Mouse (Mus musculus): ENCODE results near the gene Dennd1c. TPM values are rescaled to one million over a fixed set of nuclear protein-coding genes. Genes with fewer than 3 reads are reported as not detected.
"Not testable (repeated sequence)": the region's sequence is repeated elsewhere in the genome, so short reads cannot be mapped to it uniquely, and the experiment has no call there.

Gene Dennd1c
- polyA plus RNA-seq, 1 experiment from 2014 or later: 6.7 TPM

DNA sequence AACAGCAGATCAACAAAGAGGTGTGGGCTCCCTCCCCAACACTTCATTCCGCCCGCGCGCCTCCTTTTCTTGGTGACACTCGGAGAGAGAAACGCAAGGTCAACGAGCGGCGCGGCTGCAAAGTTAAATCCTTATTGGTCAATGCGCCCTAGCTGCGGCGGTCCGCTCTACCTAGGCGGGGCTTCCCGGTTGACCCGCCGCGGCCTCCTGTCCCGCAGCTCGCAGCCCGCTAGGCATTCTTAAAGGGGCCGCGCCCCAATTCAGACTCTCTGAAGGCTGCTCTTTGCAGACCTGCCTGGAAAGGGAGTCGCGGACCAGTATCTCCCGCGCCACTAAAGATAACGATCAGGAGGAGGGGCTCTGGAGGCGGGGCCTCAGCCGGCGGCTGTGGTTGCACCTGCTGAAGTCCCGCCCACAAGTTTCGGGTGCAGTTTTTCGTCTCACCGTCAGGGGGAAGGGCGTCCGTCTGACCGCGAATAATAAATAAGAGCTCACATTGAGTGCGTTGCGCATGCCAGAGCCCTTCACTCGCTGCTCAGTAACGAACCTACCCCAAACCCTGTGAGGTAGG lies 18.0 kb downstream of the Dennd1c start:
- H3K27me3 ChIP-seq (replicated peaks): peaks cover 22% of the 10 kb centered on the region
- peak overlapping the region; percentile 86 for H3K27ac ChIP-seq
- WGBS: under 1% methylated on average over 44 of the region's 44 CpGs
- H3K9me3 ChIP-seq: no peaks in the 10 kb centered on the region
- peaks cover 18% of the 10 kb centered on the region; the same call in 1 of the 2 replicates for H3K4me1 ChIP-seq (replicated peaks)
- ATAC-seq: peak; percentile 85
- no peaks in the 10 kb centered on the region for H3K36me3 ChIP-seq
- peak overlapping the region; percentile 94 for H3K4me2 ChIP-seq (replicated peaks)
- H3K9ac ChIP-seq: no peak overlapping the region
- H3K4me3 ChIP-seq (replicated peaks): peak overlapping the region; percentile 86

DNA sequence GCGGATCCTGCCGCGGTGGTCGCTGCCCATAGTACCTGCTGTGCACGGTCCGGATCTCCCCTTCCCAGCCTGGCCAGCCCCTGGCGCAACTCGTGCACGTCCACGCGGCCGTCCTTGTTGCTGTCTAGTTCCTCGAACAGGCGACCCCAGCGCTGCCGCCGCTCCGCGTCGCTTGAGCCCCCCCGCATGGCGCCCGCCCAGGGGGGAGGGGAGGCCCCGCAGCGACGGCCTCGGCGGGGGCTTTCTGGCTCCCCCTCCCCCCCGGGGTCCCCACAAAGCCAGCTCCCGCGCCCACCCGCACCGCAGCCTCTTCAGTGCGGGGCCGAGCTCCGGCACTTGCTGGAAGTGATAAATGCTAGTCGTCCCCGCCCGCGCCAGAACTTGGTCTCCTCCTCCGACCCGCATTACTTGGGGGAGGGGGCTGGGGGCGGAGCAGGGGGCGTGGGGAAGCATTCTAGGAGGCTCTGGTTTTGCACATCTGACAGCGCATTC lies 18.8 kb downstream of the Dennd1c start, which contains the start of gene Slc25a23:
Slc25a23 (minus strand) TSS at position 378 of the 492 bp plus-strand sequence.
- peak within 1 kb of the TSS; percentile 94 for H3K4me2 ChIP-seq (replicated peaks)
- H3K27ac ChIP-seq: peak within 1 kb of the TSS; percentile 86
- H3K4me1 ChIP-seq (replicated peaks): peaks cover 17% of the 10 kb centered on the region; the same call in 1 of the 2 replicates
- WGBS: under 1% methylated on average over 40 of the region's 45 CpGs
- peak within 1 kb of the TSS; percentile 86 for H3K4me3 ChIP-seq (replicated peaks)
- peak within 1 kb of the TSS; percentile 73 for H3K9ac ChIP-seq
- no peaks in the 10 kb centered on the region for H3K9me3 ChIP-seq
- H3K36me3 ChIP-seq: peaks cover 3% of the 10 kb centered on the region; the same call in 1 of the 2 replicates
- peak; percentile 50 for ATAC-seq
- peaks cover 22% of the 10 kb centered on the region for H3K27me3 ChIP-seq (replicated peaks)

GRCm38 (mm10) chr17:57058891-57059485 lies 19.3 kb downstream of the Dennd1c start, which contains the start of gene Crb3:
Crb3 (plus strand) TSS chr17:57059105.
- no peaks in the 10 kb centered on the region for H3K9me3 ChIP-seq
- 1% methylated on average over 20 of the region's 22 CpGs for WGBS
- peak within 1 kb of the TSS; percentile 94 for H3K4me2 ChIP-seq (replicated peaks)
- ATAC-seq: no peak
- peak within 1 kb of the TSS; percentile 73 for H3K9ac ChIP-seq
- H3K4me3 ChIP-seq (replicated peaks): peak within 1 kb of the TSS; percentile 86
- H3K27me3 ChIP-seq (replicated peaks): peaks cover 22% of the 10 kb centered on the region
- peak within 1 kb of the TSS; percentile 86 for H3K27ac ChIP-seq
- peaks cover 3% of the 10 kb centered on the region; the same call in 1 of the 2 replicates for H3K36me3 ChIP-seq
- H3K4me1 ChIP-seq (replicated peaks): peaks cover 17% of the 10 kb centered on the region; the same call in 1 of the 2 replicates

DNA sequence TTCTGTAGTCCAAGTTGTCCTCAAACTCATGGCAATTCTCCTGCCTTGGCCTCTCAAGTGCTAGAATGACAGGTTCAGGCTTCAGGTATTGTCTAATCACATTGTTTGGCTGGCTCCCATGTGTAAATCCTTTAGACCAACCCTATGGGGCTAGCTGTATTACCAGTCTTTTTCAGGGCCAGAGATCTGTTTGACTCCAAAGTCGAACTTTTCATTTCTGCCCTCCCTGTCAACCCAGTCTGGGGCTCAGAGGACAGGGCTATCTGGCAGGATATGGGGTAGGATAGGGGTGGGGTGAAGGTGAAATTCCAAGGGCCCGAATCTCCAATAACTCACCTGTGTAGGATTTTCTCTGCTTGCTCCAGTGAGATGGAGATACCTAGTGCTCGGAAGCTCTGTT lies 22.1 kb downstream of the Dennd1c start:
- no peak overlapping the region for H3K4me3 ChIP-seq (replicated peaks)
- no peak overlapping the region for H3K27ac ChIP-seq
- no peak for ATAC-seq
- peaks cover 3% of the 10 kb centered on the region; the same call in 1 of the 2 replicates for H3K36me3 ChIP-seq
- H3K9ac ChIP-seq: no peak overlapping the region
- no peaks in the 10 kb centered on the region for H3K9me3 ChIP-seq
- peaks cover 15% of the 10 kb centered on the region; the same call in 1 of the 2 replicates for H3K4me1 ChIP-seq (replicated peaks)
- 0 out of 2 replicates have a peak, but pooled peaks cover 4% of the 10 kb centered on the region for H3K27me3 ChIP-seq (replicated peaks)
- 74% methylated on average over 3 of the region's 3 CpGs for WGBS
- no peak overlapping the region for H3K4me2 ChIP-seq (replicated peaks)

DNA sequence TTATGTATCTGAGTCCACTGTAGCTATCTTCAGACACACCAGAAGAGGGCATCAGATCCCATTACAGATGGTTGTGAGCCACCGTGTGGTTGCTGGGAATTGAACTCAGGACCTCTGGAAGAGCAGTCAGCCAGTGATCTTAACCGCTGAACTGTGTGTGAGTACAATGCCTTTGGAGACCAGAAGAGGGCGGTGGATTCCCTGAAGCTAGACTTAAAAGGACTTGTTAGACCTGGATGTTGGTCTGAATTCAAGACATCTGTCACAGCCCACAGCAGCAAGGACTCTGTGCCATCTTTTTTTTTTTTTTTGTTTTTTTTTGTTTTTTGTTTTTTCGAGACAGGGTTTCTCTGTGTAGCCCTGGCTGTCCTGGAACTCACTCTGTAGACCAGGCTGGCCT lies 26.6 kb downstream of the Dennd1c start:
- ATAC-seq; H3K36me3 ChIP-seq; H3K9ac ChIP-seq; H3K4me2 ChIP-seq (replicated peaks); H3K9me3 ChIP-seq; H3K27ac ChIP-seq; H3K4me3 ChIP-seq (replicated peaks); H3K27me3 ChIP-seq (replicated peaks); H3K4me1 ChIP-seq (replicated peaks): not testable (repeated sequence)
- 85% methylated on average over 4 of the region's 4 CpGs for WGBS

- no peak overlapping the region for H3K9ac ChIP-seq
- H3K27ac ChIP-seq: no peak overlapping the region
- no peak for ATAC-seq
- 85% methylated on average over 3 of the region's 3 CpGs for WGBS
- H3K27me3 ChIP-seq (replicated peaks): no peaks in the 10 kb centered on the region
- no peak overlapping the region for H3K4me2 ChIP-seq (replicated peaks)
- H3K36me3 ChIP-seq: no peaks in the 10 kb centered on the region
- no peaks in the 10 kb centered on the region for H3K9me3 ChIP-seq
- no peaks in the 10 kb centered on the region for H3K4me1 ChIP-seq (replicated peaks)
- no peak overlapping the region for H3K4me3 ChIP-seq (replicated peaks)
These were observed 29.5 kb downstream of the Dennd1c start for GRCm38 (mm10) chr17:57048816-57049215.

DNA sequence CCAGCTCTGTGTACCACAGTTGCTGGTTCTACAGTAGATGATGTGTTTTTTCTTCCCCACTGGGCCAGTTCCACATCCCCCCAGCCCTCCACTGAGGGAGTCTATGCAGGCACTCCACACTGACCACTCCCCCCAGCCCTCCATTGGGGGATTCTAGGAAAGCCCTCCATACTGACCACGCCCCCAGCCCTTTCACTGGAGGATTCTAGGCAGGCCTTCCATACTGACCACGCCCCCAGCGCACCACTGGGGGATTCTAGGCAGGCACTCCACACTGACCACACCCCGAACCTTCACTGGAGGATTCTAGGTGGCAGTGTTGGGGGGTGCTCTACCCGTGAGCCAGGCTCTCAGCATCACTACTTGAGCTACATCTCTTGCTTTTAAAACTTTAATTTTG lies 30.9 kb downstream of the Dennd1c start:
- Histone ChIP-seq H3K4me1 (replicated peaks) (no peaks in the 10 kb centered on the region), H3K36me3 (no peaks in the 10 kb centered on the region), H3K27me3 (replicated peaks) (no peaks in the 10 kb centered on the region), H3K9me3 (no peaks in the 10 kb centered on the region), H3K4me3 (replicated peaks) (no peak overlapping the region), H3K4me2 (replicated peaks) (no peak overlapping the region), H3K9ac (no peak overlapping the region), H3K27ac (no peak overlapping the region)
- peak; percentile 55; the same call in 1 of the 2 replicates for ATAC-seq
- 43% methylated on average over 5 of the region's 5 CpGs for WGBS

- 0 out of 2 replicates have a peak, but pooled peaks cover 3% of the 10 kb centered on the region for H3K4me1 ChIP-seq (replicated peaks)
- 71% methylated on average over 8 of the region's 8 CpGs for WGBS
- no peak within 1 kb of the TSS for H3K9ac ChIP-seq
- no peak for ATAC-seq
- no peak within 1 kb of the TSS for H3K27ac ChIP-seq
- H3K4me3 ChIP-seq (replicated peaks): no peak within 1 kb of the TSS
- peaks cover 4% of the 10 kb centered on the region; the same call in 1 of the 2 replicates for H3K27me3 ChIP-seq (replicated peaks)
- no peaks in the 10 kb centered on the region for H3K36me3 ChIP-seq
- H3K4me2 ChIP-seq (replicated peaks): no peak within 1 kb of the TSS
- H3K9me3 ChIP-seq: no peaks in the 10 kb centered on the region
These were observed 36.8 kb downstream of the Dennd1c start, which contains the start of gene Slc25a41 for GRCm38 (mm10) chr17:57041554-57041953. Slc25a41 (minus strand) TSS chr17:57041654.

DNA sequence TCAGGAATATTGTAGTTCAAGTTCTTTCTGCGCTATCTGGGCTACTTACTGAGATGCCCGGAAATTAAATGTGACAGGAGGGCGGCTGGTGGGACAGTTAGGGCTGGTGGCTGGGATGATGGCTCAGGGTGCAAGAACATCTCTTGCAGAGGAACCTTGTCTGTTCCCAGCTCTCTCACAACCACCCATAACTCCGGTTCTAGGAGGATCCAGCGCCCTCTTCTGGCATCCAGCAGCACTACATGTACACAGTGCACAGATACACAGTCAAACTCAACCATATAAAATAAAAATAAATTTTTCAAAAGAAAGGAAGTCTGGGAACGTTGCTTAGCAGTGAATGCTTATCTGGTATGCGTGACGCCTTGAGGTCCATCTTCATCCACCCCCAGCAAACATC lies 39.3 kb downstream of the Dennd1c start:
- no peak for ATAC-seq
- H3K36me3 ChIP-seq: no peaks in the 10 kb centered on the region
- H3K9me3 ChIP-seq: no peaks in the 10 kb centered on the region
- no peak overlapping the region for H3K4me3 ChIP-seq (replicated peaks)
- peaks cover 4% of the 10 kb centered on the region; the same call in 1 of the 2 replicates for H3K27me3 ChIP-seq (replicated peaks)
- WGBS: 38% methylated on average over 8 of the region's 8 CpGs
- H3K9ac ChIP-seq: no peak overlapping the region
- no peak overlapping the region for H3K27ac ChIP-seq
- 0 out of 2 replicates have a peak overlapping the region, but pooled peaks have one; percentile 40 for H3K4me2 ChIP-seq (replicated peaks)
- H3K4me1 ChIP-seq (replicated peaks): 0 out of 2 replicates have a peak, but pooled peaks cover 3% of the 10 kb centered on the region

DNA sequence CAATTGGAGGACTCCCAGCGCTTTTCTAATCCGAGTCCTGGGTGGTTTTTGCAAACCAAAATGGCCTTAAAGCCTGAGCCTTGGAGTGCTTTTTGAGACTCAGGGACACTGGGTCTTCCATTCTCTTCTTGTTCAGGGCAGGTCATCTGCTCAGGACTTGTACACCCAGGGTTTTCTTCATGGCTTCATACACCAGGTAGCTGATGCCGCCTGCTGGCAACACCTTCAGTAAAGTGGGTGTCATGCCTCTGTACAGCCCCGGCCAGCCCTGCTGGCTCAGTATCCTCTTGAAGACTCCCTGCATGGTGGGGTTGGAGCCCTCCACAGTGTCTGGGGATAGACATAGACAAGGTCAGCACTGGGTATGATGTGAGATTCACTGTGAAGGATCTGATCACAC lies 45.5 kb downstream of the Dennd1c start:
- Histone ChIP-seq H3K27me3 (replicated peaks) (no peaks in the 10 kb centered on the region), H3K9me3 (no peaks in the 10 kb centered on the region), H3K27ac (no peak overlapping the region), H3K36me3 (peaks cover 7% of the 10 kb centered on the region; the same call in 1 of the 2 replicates), H3K4me2 (replicated peaks) (peak overlapping the region; percentile 69), H3K4me3 (replicated peaks) (no peak overlapping the region), H3K9ac (no peak overlapping the region), H3K4me1 (replicated peaks) (peaks cover 8% of the 10 kb centered on the region; the same call in 1 of the 2 replicates)
- 90% methylated on average over 4 of the region's 4 CpGs for WGBS
- ATAC-seq: no peak

DNA sequence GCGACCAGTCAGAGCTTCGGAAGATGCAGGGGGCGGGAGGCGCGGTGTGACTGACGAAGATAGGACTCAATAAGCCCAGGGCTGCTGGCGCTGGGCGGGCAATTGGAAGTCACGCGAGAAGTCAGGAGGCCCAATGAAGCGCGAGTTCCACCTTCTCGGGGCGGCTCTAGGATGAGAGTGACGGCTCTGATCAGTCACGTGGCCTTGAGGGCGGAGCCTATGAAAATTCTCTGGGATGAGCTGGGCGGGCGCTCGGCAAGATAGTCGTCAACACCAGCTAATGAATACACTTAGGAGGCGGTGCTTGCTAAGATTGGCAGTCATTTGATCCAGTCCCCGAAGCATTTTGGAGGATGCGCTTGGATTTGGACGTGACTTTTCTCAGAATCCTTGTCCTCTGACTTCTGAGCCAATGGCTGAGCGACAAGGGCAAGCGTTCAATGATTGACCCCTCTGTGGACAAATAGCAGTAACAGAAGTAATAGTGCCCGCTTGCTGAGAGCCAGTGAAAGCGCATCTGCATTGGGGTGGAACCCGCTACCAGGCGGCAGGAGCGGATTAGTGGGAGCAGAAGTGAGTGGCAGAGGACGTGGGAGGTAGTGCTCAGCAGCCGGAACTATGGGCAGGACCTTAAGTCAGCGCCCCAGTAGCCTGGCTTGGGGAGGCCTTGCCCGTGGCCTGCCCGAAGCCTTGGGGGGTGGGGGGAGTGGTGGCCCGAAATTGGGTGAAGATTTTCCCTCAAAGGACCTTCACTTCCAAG lies 46.5 kb downstream of the Dennd1c start:
- under 1% methylated on average over 38 of the region's 38 CpGs for WGBS
- Histone ChIP-seq H3K36me3 (peaks cover 15% of the 10 kb centered on the region; the same call in 1 of the 2 replicates), H3K4me2 (replicated peaks) (peak overlapping the region; percentile 69), H3K27me3 (replicated peaks) (no peaks in the 10 kb centered on the region), H3K9me3 (no peaks in the 10 kb centered on the region), H3K4me1 (replicated peaks) (peaks cover 8% of the 10 kb centered on the region; the same call in 1 of the 2 replicates), H3K9ac (peak overlapping the region; percentile 39), H3K4me3 (replicated peaks) (peak overlapping the region; percentile 39), H3K27ac (peak overlapping the region; percentile 85)
- peak; percentile 98 for ATAC-seq

Measured in intestine, embryonic 15.5 days (tissue).